Mouse (Mus musculus) lung, postnatal 4 days (tissue): Measurements from ENCODE around the gene Tead1.

Experiments
- DNase-seq, 2 experiments: peaks; one replicate each; pipeline ENCODE4 v3.0.0; 2021

Gene Tead1

GRCm38 (mm10) chr7:112825339-112825781 is 146.2 kb downstream of the Tead1 start:
- peak; percentile 13 to 46 for DNase-seq

- peak; percentile 32 to 70 for DNase-seq
Measured at GRCm38 (mm10) chr7:112826114-112826911, 147.2 kb downstream of the Tead1 start.

DNA sequence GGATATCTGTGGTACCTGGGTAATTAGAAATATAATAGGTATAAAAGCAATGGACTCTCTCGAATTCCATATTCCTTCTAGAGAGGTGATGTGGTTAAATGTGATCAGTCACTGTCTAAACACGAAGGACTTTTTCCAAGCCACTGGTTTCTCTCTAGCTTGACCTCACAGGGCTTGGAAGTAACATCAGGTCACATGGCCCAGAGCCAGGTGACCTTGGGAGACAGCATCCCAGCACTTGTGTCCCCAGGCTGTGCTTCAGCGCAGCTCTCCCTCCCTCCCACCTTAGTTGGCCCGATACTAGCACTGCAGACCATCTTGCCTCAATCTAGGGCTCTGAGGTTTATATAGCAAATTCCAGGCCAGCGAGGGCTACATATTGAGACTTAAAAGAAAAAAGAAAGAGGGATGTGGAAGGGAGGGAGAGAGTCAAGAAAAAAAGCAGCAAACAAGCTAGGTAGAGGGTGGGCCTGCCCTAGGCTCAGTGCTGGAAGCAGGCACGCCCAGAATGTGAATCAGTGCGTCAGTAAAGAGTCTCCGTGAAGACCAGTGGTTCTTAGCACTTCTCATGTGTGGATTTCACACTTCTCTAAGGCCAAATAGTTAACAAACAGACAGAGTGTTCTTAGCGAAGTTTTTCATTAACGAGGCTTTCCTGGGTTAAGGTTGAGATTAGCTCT is 149.0 kb downstream of the Tead1 start:
- peak; percentile 32 to 58 for DNase-seq

DNA sequence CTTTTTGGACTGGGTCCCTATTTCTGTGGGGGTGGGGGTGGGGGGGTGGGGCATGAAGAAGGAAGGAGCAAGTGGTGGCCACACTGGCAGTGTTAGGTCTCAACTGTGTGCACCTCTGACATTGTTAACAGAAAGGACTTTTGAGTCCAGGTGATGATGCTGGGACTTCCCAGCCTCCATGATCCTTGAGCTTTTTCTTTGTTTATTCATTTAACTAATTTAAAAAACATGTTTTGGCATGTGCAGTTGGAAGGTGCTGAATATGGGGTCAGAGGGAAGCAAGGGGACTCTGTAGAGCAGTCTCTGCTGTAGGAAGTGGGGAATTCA is 149.5 kb downstream of the Tead1 start:
- no peak for DNase-seq

DNA sequence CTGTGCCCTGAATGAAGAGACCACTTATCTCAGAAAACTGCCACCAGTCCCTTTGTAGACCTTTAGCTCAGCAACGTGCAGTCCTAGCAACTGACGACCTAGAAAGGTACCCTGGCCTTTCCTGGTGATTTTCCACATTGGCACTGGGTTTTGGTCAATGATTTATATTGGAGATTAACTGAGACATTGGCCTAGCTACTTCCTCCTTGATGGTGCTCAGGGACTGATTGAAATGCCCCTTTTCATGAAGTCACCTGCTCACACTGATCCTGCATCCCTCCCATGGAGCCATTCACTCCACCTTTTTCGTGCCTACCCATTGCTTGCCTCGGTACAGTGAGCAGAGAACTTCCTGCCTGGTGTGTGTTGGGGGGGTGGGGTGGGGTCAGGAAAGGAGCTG is 151.8 kb downstream of the Tead1 start:
- DNase-seq = no peak

DNA sequence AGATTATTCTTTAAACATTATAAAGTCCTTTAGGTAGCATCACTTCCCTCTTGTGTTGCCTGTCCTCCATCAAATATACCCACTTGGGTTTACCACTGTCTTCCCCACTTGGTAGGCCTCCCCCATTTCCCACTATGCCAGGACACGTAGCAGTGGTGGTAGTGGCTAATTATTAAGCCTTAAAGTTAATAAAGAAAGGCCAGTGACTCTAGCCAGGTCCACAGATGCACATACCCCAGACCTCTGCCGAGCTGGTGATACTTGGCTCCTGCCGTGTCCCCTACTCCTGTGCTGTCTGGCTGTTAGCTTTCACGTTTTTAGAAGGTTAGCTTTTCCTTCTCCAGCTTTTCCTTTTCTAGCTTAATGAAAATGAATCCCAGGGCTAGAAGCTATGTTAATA is 152.3 kb downstream of the Tead1 start:
- DNase-seq = no peak

DNA sequence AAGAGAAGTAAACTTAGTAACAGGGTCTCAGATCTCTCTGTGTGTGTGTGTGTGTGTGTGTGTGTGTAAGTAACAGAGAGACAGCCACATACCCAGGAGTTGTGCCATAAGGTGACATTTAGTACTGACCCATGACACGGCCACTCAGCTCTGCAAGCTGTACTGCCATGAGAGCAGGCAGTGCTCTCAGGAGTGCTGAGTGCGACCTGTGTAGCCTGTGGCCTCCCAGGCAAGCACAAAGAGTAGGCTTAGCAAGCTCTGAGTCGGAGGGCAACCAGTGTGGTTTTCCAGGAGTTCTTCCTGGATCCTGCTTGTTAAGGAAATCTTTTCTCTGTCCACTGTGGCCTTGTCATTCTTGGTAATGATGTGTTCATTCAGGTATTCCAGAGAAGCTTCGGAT is 154.0 kb downstream of the Tead1 start:
- DNase-seq = no peak

GRCm38 (mm10) chr7:112836076-112836475 is 157.0 kb downstream of the Tead1 start:
- DNase-seq = no peak

GRCm38 (mm10) chr7:112838131-112838530 is 159.0 kb downstream of the Tead1 start:
- peak in 1 of 2 experiments; percentile 63 for DNase-seq

DNA sequence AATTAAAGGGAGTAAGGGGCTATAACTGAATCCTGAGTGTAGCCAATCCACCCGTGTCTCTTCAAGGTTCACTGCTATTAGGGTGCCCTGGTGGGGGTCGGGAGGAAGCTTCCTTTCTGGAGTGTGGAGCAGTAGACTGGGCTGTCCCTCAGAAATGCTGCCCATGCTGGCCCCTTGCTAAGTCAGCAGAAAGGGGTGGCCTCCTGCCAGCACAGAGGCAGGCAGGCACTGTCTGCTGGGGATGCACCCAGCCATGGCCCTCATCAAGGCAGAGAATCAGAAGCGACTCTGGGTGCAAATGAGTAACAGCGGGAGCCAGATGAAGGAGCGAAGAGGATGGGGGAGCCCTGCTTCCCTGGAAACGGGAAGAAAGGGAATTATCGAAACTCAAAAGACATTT is 161.2 kb downstream of the Tead1 start:
- no peak for DNase-seq

DNA sequence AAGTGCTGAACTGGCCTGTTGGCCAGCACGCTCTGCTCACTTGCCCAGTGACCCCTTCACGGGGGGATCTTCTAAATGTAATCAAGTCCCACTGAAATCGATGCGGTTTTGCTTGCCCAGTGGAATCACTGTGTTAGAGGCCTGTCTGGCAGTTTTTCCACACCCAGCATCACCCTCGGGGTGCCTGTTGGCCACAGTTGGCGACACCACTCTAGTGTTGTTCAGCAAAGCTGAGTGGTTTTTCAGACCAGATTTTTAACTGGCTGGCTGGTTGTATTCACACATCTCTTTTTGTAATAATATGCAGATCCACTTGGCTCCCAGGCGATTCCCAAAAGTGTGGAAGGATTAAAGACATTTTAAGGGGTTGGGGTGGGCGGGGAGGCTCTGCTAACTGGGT is 161.8 kb downstream of the Tead1 start:
- no peak for DNase-seq

DNA sequence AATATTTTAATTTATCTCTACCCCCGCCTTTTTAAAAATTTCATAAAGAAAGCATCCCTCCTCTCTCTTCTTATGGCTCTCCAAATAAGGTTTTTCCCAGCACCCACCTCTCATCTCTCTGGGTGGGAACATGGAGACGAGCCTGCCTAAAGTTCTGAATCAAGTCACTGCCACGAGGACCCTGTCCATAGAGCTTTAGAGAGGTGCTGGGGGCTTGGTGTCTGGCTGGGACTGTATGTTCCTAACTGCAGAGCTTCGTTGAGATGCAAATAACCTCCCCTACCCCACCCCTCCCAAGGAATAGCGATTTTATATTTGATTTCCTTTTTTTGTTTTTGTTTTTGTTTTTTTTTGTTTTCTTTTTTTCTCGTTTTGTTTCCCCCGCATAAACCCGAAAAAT is 162.4 kb downstream of the Tead1 start:
- DNase-seq = no peak

DNA sequence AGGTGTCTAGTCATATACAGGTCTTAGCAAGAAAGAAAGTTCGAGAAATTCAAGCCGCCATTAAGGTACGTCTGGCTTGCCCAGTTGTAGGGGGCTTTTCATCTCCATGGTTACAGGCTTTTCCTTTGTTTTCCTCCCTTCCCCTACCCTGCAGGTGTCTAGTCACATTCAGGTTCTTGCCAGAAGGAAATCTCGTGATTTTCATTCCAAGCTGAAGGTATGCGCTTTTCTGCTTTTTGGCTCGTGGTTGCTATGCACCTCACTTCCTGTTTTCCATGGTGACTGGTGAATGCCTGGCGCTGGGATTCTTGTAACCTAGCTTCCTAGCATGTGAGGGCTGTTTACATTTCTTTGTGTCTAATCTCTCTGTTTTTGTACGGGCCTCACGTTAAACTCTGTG is 162.8 kb downstream of the Tead1 start:
- DNase-seq = no peak

DNA sequence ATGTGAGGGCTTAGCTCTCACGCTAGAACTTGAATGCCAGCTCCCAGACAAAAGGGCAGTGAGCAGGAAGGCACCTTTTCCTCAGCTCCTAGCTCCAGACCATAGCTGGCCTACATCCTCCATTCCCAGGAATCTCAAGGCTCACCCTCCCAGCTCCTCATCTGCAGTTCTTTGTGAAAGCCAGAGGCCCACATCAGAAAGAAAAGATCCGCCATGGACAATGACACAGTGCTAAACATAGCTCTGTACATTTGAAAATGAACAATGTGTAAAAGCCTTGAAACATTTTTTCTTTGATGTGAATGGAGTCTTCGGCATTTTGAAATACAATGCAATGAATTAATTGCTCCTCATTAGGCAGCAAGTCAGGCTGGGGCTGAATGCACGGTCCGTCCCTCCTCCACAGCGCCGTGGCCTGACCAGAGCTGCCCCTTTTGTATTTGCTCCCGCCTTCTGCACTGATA is 172.2 kb downstream of the Tead1 start:
- DNase-seq = no peak

DNA sequence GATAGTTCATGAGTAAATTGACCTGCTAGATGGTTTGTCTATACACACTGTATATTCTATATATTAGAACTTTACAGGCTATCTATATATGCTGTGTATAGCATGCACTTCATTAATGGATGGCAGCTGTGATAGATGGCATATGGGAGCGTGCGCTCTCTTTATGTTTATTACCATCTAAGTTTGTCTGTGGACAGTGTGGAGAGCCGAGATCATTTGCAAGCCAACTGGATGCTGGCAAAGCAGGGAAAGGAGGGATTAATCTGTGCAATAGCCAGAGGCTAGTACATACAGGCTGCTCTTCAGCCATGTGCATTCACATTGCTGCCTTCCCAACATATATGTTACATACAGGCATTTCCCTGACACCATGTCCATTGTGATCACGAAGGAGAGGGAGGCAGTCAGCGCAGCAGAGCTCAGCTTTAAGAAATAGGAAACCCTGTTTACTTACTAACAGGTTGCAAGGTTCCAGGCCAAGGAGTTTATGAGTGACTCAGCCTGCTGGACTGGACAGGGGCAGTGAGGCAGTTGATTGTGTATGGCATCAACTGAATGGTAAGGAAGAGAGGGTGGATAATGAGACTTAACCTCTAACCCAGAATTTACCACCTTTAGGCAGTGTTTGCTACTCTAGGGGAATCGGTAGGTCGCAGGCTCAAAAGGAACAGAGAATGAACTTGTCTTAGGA is 173.2 kb downstream of the Tead1 start:
- no peak for DNase-seq

DNA sequence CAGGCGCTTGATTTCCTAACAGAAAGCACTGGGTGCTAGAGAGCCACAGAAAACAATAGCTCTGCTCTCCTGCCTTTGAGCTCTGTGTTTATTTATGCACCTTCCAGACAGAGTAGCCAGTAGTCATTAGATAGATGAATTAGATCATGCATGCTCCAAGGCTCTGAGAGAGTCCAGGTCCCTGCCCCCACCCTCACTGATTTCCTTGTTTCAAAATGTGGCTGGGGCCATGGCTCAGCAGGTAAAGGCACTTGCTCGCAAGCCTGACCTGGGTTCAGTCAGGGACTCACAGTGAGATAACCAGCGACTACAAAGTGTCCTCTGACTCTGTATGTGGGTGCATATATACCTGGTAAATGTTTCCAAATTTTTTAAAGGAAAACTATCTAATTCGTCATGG is 174.7 kb downstream of the Tead1 start:
- no peak for DNase-seq

DNA sequence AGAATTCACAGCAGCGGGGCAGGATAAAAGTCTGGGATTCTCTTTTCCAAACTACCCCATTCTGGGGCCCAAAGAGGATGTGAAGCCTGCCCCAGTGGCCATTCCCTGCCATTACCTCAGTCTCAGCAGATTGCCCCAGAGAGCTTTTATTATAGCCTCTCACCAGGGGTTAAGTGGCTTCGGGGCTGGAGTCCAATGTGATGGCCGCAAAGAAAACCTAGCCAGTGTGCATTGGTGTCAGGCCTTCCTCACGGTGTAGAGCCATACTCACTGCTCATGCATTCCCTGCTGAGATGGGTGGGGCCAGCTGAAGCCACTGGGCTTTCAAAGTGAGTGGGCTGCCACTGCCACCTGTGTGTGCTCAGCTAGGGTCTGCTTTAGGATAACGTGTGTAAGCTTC is 175.4 kb downstream of the Tead1 start:
- DNase-seq = no peak

DNA sequence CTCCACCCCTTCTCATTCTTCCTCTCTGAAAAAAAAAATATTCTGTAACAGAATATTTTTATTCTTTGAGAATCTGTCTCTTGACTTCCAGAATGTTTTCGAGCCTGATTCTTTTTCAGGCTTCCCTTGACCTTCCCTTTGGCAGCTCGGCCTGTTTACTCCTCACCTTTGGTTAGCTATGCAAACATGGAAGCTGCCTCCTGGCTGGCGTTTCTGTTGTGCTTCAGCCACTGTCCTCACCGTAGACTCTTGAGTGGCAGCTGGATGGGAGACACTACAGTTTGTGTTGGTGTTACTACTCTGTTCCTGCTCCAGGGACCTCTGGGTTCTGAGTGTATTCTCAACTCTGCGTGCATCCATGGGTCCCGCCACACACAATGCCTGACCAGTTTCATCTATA is 176.3 kb downstream of the Tead1 start:
- DNase-seq = no peak

GRCm38 (mm10) chr7:112856121-112856571 is 177.0 kb downstream of the Tead1 start:
- DNase-seq = no peak

GRCm38 (mm10) chr7:112856583-112856982 is 177.5 kb downstream of the Tead1 start:
- no peak for DNase-seq

GRCm38 (mm10) chr7:112859887-112860286 is 180.8 kb downstream of the Tead1 start:
- no peak for DNase-seq

- DNase-seq = no peak
Measured at GRCm38 (mm10) chr7:112862086-112862485, 183.0 kb downstream of the Tead1 start.

GRCm38 (mm10) chr7:112864188-112864587 is 185.1 kb downstream of the Tead1 start:
- peak in 1 of 2 experiments; percentile 70 for DNase-seq

DNA sequence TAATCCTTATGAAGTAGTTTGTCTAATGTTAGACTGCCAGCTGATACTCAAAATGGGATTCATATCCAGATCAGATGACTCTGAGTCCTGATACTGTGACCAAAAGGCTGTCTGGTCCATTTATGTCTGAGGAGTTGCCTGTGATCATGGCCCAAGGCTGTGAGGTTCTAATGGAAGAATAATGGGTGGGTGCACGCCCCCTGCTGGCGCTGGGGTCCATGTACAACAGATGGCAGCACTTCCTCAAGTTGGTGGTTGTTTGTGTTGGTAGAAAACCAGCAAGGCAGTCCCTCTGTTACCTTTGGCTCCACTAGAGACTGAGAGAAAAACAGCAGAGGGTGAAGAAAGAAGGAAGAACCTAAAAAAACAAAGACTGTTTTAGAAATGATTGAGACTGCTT is 186.6 kb downstream of the Tead1 start:
- DNase-seq = peak; percentile 78 to 79
